Mouse (Mus musculus): ENCODE measurements around the gene Brap. TPM values are rescaled to one million over a fixed set of nuclear protein-coding genes. Genes with fewer than 3 reads are reported as not detected.

Brap gene
- polyA plus RNA-seq (2012; rRNA removed) = 34.7 and 37.6 TPM in 2 replicates

GRCm38 (mm10) chr5:121660059-121660896 is at the start of gene Brap, which contains the start of gene Acad10:
TSS of gene Brap (plus strand) at chr5:121660563.
TSS of gene Acad10 (minus strand) at chr5:121660514.

GRCm38 (mm10) chr5:121618592-121619513 is 41.5 kb upstream of the Brap start, which contains the start of gene Acad12:
TSS of gene Acad12 (minus strand) at chr5:121618938.

GRCm38 (mm10) chr5:121711174-121711927 is 51.0 kb downstream of the Brap start, which contains the start of gene Atxn2:
TSS of gene Atxn2 (plus strand) at chr5:121711337.

Other genes starting within 250 kb of the Brap start
- 1.0 and 1.5 TPM in 2 replicates for gene Tmem116, start 208.7 kb upstream of the Brap start, polyA plus RNA-seq (2012; rRNA removed)
- 135 and 148 TPM in 2 replicates for gene Erp29, start 208.1 kb upstream of the Brap start, polyA plus RNA-seq (2012; rRNA removed)
- gene Adam1b, start 157.1 kb upstream of the Brap start, polyA plus RNA-seq (2012; rRNA removed) = not detected in 2 replicates
- gene Adam1a, start 115.1 kb upstream of the Brap start, polyA plus RNA-seq (2012; rRNA removed) = 33.9 and 34.1 TPM in 2 replicates
- 0.28 and 0.39 TPM in 2 replicates for gene Gm42878, start 115.1 kb upstream of the Brap start, polyA plus RNA-seq (2012; rRNA removed)
- gene Mapkapk5, start 114.7 kb upstream of the Brap start, polyA plus RNA-seq (2012; rRNA removed) = 129 and 142 TPM in 2 replicates
- 127 and 168 TPM in 2 replicates for gene Aldh2, start 66.7 kb upstream of the Brap start, polyA plus RNA-seq (2012; rRNA removed)
- 1.7 and 2.5 TPM in 2 replicates for gene Acad12, start 41.6 kb upstream of the Brap start, polyA plus RNA-seq (2012; rRNA removed)
- 1.8 and 2.1 TPM in 2 replicates for gene Acad10, start within 50 bp of the Brap start, polyA plus RNA-seq (2012; rRNA removed)
- 150 and 171 TPM in 2 replicates for gene Atxn2, start 50.8 kb downstream of the Brap start, polyA plus RNA-seq (2012; rRNA removed)
- gene Sh2b3, start 177.1 kb downstream of the Brap start, polyA plus RNA-seq (2012; rRNA removed) = 9.7 and 12.6 TPM in 2 replicates
- 41.7 and 46.6 TPM in 2 replicates for gene Pheta1, start 188.4 kb downstream of the Brap start, polyA plus RNA-seq (2012; rRNA removed)

Measured in central nervous system, embryonic 14 days (tissue).